Mouse (Mus musculus): Measurements from ENCODE around the gene C2cd2l.
A peak's percentile ranks its signal among the peaks of the same experiment; 100 is the strongest.
"Not testable (repeated sequence)": the region's sequence is repeated elsewhere in the genome, so short reads cannot be mapped to it uniquely, and the experiment has no call there.

C2cd2l gene

DNA sequence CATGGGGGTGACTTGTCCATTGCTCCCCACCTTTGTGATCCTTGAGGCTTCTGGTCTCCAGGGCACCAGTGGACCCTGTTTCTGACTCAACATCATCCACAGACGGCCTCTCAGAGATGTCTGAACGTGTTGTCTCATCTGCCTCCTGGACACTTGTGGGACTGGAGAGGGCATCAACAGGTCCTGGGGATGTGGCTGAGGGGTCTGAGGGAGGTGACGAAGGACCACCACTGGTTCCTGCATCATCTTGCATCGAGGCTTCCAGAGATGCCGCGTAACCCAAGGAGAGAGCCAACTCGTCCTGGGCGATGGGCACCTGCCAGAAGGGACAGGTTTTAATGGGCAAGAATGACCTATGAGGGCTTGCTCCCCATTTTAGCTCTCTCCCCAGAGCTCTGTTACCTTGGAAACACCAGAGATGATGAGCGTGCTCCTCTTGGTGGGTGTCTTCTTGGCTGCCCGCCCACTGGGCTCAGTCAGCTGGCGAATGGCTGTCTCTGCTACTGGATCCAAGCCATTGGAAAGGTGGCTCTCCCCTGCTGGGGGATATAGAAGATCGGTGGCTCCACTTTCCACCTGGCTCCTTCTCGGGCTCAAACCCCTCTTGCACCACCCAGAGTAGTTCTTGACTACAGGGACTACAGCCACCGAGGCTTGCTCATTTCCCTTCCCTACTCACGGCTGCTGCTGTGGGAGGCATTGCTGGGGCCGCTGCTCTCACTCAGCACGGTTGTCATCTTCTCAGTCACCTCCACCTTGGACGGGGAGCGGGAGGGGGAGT, 6.4 kb downstream of the C2cd2l start:
- DNase-seq (ENCODE audit: low spot score), result no peak

- no peak for DNase-seq (ENCODE audit: low spot score)
These were observed 8.7 kb downstream of the C2cd2l start for GRCm38 (mm10) chr9:44311136-44312134.

- DNase-seq (ENCODE audit: low spot score), result no peak
These were observed 9.3 kb downstream of the C2cd2l start for GRCm38 (mm10) chr9:44310750-44311135.

- no peak for DNase-seq (ENCODE audit: low spot score)
These were observed 10.3 kb downstream of the C2cd2l start for GRCm38 (mm10) chr9:44309756-44310155.

DNA sequence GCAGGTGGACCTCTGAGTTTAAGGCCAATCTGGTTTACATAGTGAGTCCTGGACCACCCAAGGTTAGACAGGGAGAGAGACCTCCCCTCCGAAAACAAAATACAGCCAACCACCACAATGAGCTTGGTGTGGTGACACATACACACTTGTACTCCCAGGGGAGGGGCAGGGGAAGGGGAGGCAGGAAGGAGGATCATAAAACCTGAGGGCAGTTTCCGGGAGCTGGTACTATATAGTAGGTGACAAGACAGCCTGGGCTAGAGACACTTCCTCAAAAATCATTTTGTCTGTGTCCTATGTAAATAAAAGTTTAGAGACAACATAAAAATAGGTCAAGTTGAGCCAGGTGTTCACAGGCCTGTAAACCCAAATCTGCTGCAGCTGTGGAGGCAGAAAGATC, 12.8 kb downstream of the C2cd2l start:
- no peak for DNase-seq (ENCODE audit: low spot score)

DNA sequence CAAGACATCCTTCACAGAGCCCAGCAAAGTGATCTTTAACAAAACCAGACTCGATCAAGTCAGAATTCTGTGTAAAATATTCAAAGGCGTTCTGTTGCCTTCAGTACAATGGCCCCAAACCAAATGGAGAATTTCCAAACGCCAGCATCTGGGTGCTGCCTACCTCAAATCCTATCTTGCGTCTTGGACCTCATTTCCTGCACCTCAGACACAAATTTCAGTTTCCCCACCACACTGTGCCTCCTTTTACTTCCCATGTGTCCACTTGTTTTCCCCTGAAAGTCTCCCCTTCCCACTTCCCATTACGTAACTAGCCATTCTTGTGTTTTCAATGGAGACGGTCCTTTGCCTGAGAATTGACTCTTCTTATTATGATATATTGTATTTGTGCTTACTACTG, 13.6 kb downstream of the C2cd2l start:
- DNase-seq (ENCODE audit: low spot score), result no peak

DNA sequence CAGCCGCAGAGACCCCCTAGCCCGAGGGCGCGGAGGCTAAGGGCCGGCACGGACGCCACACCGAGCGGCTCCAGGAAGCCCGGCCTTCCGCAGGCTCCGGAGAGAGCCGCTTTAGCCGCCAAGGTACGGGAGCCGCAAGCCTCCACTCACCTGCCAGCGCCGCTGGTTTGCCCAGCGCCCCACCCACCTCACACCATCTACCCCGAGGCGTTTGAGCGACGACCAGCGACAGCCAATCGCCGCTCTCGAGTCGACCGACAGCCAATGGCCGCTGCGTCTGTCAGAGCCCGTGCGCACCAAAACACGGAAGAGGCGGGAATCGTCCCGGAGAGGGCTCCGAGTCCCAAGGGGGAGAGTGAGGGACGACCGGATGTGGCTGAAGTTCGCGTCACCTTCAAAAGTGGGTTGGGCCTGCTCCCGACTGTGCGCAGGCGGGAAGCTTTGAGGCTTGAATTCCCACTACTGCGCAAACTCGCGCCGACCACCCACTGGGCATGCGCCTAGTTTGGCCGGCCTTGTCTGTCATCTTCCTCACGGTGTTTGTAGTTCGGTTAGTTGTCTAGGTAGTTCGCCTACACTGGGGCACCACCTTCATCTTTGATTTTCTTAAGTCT, 14.5 kb downstream of the C2cd2l start, which contains the start of gene Hinfp:
Hinfp (minus strand) TSS at position 206 of the 614 bp plus-strand sequence.
- DNase-seq (ENCODE audit: low spot score), result peak; percentile 95

DNA sequence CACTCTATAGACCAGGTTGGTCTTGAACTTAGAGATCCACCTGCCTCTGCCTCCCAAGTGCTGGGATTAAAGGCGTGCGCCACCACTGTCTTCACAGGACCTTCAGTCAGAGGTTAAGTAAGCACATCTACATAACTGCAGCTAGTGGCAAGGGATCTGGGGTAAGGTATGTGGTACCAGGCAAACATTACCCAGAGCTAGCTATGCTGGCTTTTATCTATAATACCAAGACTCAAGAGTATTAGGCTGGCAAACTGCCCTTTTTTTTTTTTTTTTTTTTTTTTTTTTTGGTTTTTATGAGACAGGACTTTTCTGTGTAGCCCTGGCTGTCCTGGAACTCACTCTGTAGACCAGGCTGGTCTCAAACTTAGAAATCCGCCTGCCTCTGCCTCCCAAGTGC, 20.1 kb downstream of the C2cd2l start:
- not testable (repeated sequence) for DNase-seq (ENCODE audit: low spot score)

- peak; percentile 30 for DNase-seq (ENCODE audit: low spot score)
These were observed 27.6 kb downstream of the C2cd2l start for GRCm38 (mm10) chr9:44292490-44292889.

DNA sequence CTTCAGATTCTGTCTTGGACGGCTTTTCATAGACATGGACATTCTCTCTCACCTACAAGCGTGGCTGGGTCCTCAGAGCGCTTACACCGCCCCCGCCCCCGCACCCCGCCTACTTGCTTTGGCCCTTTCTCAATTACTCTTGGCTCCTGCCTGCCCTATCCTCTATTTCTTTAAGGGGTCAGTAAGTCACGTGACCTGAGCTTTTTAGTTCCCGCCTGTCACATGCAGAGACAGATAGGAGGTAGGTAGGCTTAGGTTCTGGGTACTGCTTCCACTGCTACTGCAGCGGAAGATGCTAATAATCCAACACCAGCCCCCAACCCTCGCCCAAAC, 31.2 kb downstream of the C2cd2l start:
- DNase-seq (ENCODE audit: low spot score), result no peak

- no peak for DNase-seq (ENCODE audit: low spot score)
These were observed 31.8 kb downstream of the C2cd2l start, which contains the start of gene Abcg4 for GRCm38 (mm10) chr9:44288076-44288958. Gene Abcg4, minus strand, starts transcription at chr9:44288615.

DNA sequence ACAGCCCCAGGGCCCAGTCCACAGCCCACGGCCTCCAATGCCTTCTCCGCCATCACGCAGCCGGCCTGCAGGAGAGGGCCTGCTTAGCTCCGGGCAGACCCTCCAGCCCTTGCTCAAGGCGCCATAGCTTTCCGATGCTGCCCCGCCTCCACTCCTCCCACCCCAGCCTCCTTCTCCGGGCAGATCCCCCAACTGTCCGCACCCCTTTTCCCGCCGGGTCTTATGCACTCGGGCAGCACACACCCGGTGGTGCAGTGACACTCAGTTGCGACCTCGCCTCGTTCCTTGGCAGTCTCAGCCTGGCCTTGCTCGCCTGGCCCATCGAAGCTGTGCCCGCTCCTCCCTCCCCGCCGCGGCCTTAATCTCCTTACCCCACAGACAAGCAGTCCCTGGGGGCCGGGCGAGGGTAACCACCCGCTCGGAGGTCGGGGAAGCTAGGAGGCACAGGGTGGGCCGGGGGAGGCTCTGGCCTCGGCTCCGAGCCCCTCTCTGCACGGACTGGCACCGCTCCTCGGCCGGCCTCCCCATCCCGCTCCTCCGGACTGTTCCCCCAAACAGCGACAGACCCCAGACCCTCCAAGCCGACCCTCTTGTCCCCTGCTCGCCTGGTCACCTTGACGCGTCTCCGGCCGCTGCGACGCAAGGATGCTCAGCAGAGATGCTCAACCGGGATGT, 32.5 kb downstream of the C2cd2l start:
- DNase-seq (ENCODE audit: low spot score), result no peak

DNA sequence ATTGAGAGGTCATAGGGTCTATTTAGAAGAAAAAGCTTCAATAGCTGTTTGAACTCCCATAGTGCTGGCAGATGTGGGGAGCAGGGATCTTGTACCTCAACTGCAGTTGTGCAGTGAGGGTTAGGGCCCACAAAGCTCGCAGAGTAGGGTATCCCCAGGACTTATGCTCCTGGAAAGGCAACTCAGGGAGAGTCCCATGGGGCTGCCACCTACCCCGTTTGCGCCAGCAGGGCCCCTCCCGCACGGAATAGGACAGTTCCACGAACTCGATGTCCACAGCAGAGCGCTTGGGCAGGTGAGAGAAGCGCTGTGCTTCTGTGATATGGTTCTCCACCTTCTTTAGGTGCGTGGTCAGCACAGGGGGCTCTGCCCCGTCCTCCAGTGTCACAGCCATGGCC, 33.1 kb downstream of the C2cd2l start:
- DNase-seq (ENCODE audit: low spot score), result no peak

DNA sequence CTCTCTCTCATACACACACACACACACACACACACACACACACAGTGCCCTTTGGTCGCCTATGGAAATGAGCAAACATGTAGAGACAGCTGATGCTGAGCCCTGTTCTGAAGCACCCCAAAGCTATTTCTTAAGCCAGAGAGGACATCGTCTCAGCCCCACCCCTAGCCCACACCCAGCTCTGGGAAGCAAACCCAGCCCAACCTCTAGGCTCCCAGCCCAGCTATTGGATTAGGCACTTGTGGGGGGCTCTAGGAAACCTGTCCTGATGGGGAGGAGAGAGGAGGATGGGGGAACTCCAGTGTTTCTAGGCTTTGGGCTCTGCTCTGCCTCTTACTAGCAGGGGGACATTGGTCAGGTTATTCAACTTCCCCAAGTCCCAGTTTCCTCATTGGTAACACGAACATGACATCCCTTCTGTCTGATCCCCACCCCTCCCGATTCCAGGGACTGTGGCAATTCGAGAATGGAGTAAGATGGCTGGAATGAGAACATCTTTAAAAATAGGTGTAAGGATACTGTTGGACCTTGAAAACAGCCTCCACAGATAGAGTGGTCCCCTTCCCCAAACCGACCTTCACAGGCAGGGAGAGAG, 33.7 kb downstream of the C2cd2l start:
- DNase-seq (ENCODE audit: low spot score), result no peak

DNA sequence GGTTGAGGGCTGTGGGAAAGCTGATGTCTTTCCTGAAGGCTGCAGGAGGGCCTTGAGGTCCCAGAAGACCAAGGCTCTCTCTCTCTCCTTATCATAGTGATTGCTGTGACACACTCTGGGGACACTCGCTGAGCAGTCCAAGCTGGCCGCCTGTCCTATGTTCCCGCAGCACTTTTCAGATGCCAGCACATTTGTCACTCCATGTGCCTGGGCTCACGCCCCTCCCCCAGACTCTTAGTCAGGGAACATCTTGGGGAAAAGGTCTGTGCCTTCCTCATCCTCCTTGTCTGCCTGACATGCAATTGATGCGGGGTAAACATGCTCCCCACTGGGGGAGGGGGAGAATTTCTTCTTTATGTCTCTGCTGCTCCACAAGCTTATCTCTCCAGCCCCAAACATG, 36.9 kb downstream of the C2cd2l start:
- no peak for DNase-seq (ENCODE audit: low spot score)

- DNase-seq (ENCODE audit: low spot score), result no peak
These were observed 50.1 kb downstream of the C2cd2l start for GRCm38 (mm10) chr9:44269973-44270372.

DNA sequence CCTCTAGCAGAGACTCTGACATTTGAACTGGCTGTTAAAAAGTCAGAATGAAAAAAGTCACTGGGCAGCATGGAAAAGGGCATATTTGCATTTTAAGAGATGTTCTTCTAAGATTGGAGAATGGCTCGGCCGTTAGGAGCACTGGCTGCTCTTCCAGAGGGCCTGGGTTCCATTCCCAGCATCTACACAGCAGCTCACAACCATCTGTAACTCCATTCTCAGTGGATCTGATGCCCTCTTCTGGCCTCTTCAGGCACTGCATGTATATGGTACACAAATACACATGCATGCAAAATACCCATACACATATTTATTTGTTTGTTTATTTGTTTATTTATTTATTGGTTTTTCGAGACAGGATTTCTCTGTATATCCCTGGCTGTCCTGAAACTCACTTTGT, 51.0 kb downstream of the C2cd2l start:
- no peak for DNase-seq (ENCODE audit: low spot score)

- DNase-seq (ENCODE audit: low spot score), result no peak
These were observed 51.7 kb downstream of the C2cd2l start, which contains the start of gene Nlrx1 for GRCm38 (mm10) chr9:44268432-44268831. Gene Nlrx1, minus strand, starts transcription at chr9:44268599.

DNA sequence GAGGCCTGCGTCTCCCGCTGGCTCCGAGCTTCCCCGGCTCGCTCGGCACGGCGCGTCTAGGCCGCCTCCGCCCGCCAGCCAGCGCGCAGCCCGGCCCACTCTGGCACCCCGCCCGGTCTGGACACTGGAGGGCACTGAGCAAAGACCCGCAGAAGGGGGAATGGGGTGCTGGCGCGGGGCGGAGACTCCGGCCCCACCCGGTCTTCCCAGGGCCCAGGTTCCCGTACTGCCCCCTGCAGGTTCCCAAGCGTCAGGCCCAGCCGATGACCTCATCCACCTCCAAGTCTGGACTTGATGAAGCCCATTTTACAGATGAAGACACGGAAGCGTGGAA, 52.1 kb downstream of the C2cd2l start:
- DNase-seq (ENCODE audit: low spot score), result peak; percentile 92

- DNase-seq (ENCODE audit: low spot score), result no peak
These were observed 52.6 kb downstream of the C2cd2l start for GRCm38 (mm10) chr9:44267319-44268026.

All from urinary bladder, postnatal 25 days (tissue).